Mouse (Mus musculus): ENCODE measurements at regions not wholly inside any gene's neighbourhood (a gene's known extent, or its start where the extent isn't known, plus 50 kb on each side); places are given as distances from the start of the nearest gene placed in this dataset.

GRCm38 (mm10) chr11:93762832-93763530 is 122.6 kb downstream of the Utp18 start:
- Histone ChIP-seq H3K36me3 (ENCODE audit: control insufficient read depth, insufficient read depth, low read length, poor library complexity, severe bottlenecking) (no peaks in the 10 kb centered on the region), H3K4me1 (ENCODE audit: control insufficient read depth in 2 of 2, insufficient read depth in 2 of 2, low read length in 2 of 2, poor library complexity in 1 of 2) (peaks cover 0 to 2% of the 10 kb centered on the region in 2 experiments; a peak in 1 of 4 replicates), H3K27ac (ENCODE audit: insufficient read depth, low read depth, low read length, poor library complexity, severe bottlenecking) (no peak overlapping the region), H3K9me3 (ENCODE audit: control insufficient read depth, insufficient read depth, low read depth, low read length) (no peaks in the 10 kb centered on the region), H3K9ac (ENCODE audit: insufficient read depth, low read depth, low read length, poor library complexity, severe bottlenecking) (no peak overlapping the region), H3K4me3 (ENCODE audit: insufficient read depth in 1 of 2, low read depth in 1 of 2, low read length in 2 of 2, poor library complexity in 1 of 2, severe bottlenecking in 1 of 2) (no peak overlapping the region)
- peak; percentile 33 for DNase-seq (ENCODE audit: low read depth, low spot score)
- in situ Hi-C loops (cut with MboI; ENCODE audit: low sequenced_read_pairs in 2 of 2, unreplicated experiment in 2 of 2): no loop called here
- TF ChIP-seq ZC3H11A (IDR thresholded peaks at IDR 0.05; ENCODE audit: borderline replicate concordance, low read depth, low read length) (no peak), ZNF384 (IDR thresholded peaks at IDR 0.05; ENCODE audit: low read depth, low read length) (no peak), MAFK (IDR thresholded peaks at IDR 0.05; ENCODE audit: insufficient read depth, low read depth, low read length) (no peak), CHD2 (IDR thresholded peaks at IDR 0.05; ENCODE audit: low read depth, low read length) (no peak), HCFC1 (IDR thresholded peaks at IDR 0.05; ENCODE audit: borderline replicate concordance, insufficient read depth, low read length) (no peak)

GRCm38 (mm10) chr11:93757825-93758224 is 127.7 kb downstream of the Utp18 start:
- TF ChIP-seq CHD2 (IDR thresholded peaks at IDR 0.05; ENCODE audit: low read depth, low read length) (no peak), ZNF384 (IDR thresholded peaks at IDR 0.05; ENCODE audit: low read depth, low read length) (no peak), MAFK (IDR thresholded peaks at IDR 0.05; ENCODE audit: insufficient read depth, low read depth, low read length) (no peak), ZC3H11A (IDR thresholded peaks at IDR 0.05; ENCODE audit: borderline replicate concordance, low read depth, low read length) (no peak), HCFC1 (IDR thresholded peaks at IDR 0.05; ENCODE audit: borderline replicate concordance, insufficient read depth, low read length) (no peak)
- no peaks in the 10 kb centered on the region for H3K9me3 ChIP-seq (ENCODE audit: control insufficient read depth, insufficient read depth, low read depth, low read length)
- H3K4me3 ChIP-seq (ENCODE audit: insufficient read depth in 1 of 2, low read depth in 1 of 2, low read length in 2 of 2, poor library complexity in 1 of 2, severe bottlenecking in 1 of 2): no peak overlapping the region
- in situ Hi-C loops (cut with MboI; ENCODE audit: low sequenced_read_pairs in 2 of 2, unreplicated experiment in 2 of 2): no loop called here
- no peak overlapping the region for H3K27ac ChIP-seq (ENCODE audit: insufficient read depth, low read depth, low read length, poor library complexity, severe bottlenecking)
- H3K9ac ChIP-seq (ENCODE audit: insufficient read depth, low read depth, low read length, poor library complexity, severe bottlenecking): no peak overlapping the region
- H3K36me3 ChIP-seq (ENCODE audit: control insufficient read depth, insufficient read depth, low read length, poor library complexity, severe bottlenecking): no peaks in the 10 kb centered on the region
- no peaks in the 10 kb centered on the region for H3K4me1 ChIP-seq (ENCODE audit: control insufficient read depth in 2 of 2, insufficient read depth in 2 of 2, low read length in 2 of 2, poor library complexity in 1 of 2)
- no peak for DNase-seq (ENCODE audit: low read depth, low spot score)

- Histone ChIP-seq H3K4me3 (ENCODE audit: insufficient read depth in 1 of 2, low read depth in 1 of 2, low read length in 2 of 2, poor library complexity in 1 of 2, severe bottlenecking in 1 of 2) (no peak overlapping the region), H3K27ac (ENCODE audit: insufficient read depth, low read depth, low read length, poor library complexity, severe bottlenecking) (no peak overlapping the region), H3K36me3 (ENCODE audit: control insufficient read depth, insufficient read depth, low read length, poor library complexity, severe bottlenecking) (no peaks in the 10 kb centered on the region), H3K9ac (ENCODE audit: insufficient read depth, low read depth, low read length, poor library complexity, severe bottlenecking) (no peak overlapping the region), H3K9me3 (ENCODE audit: control insufficient read depth, insufficient read depth, low read depth, low read length) (no peaks in the 10 kb centered on the region), H3K4me1 (ENCODE audit: control insufficient read depth in 2 of 2, insufficient read depth in 2 of 2, low read length in 2 of 2, poor library complexity in 1 of 2) (no peaks in the 10 kb centered on the region)
- in situ Hi-C loops (cut with MboI; ENCODE audit: low sequenced_read_pairs in 2 of 2, unreplicated experiment in 2 of 2): no loop called here
- TF ChIP-seq HCFC1 (IDR thresholded peaks at IDR 0.05; ENCODE audit: borderline replicate concordance, insufficient read depth, low read length) (no peak), ZNF384 (IDR thresholded peaks at IDR 0.05; ENCODE audit: low read depth, low read length) (no peak), CHD2 (IDR thresholded peaks at IDR 0.05; ENCODE audit: low read depth, low read length) (no peak), ZC3H11A (IDR thresholded peaks at IDR 0.05; ENCODE audit: borderline replicate concordance, low read depth, low read length) (no peak), MAFK (IDR thresholded peaks at IDR 0.05; ENCODE audit: insufficient read depth, low read depth, low read length) (no peak)
- DNase-seq (ENCODE audit: low read depth, low spot score): no peak
These were observed 148.9 kb downstream of the Utp18 start for GRCm38 (mm10) chr11:93736618-93737017.

GRCm38 (mm10) chr11:93733568-93734185 is 151.9 kb downstream of the Utp18 start:
- DNase-seq (ENCODE audit: low read depth, low spot score): no peak
- in situ Hi-C loops (cut with MboI; ENCODE audit: low sequenced_read_pairs in 2 of 2, unreplicated experiment in 2 of 2): no loop called here
- no peaks in the 10 kb centered on the region for H3K36me3 ChIP-seq (ENCODE audit: control insufficient read depth, insufficient read depth, low read length, poor library complexity, severe bottlenecking)
- H3K4me1 ChIP-seq (ENCODE audit: control insufficient read depth in 2 of 2, insufficient read depth in 2 of 2, low read length in 2 of 2, poor library complexity in 1 of 2): no peaks in the 10 kb centered on the region
- TF ChIP-seq CHD2 (IDR thresholded peaks at IDR 0.05; ENCODE audit: low read depth, low read length) (no peak), HCFC1 (IDR thresholded peaks at IDR 0.05; ENCODE audit: borderline replicate concordance, insufficient read depth, low read length) (no peak), ZC3H11A (IDR thresholded peaks at IDR 0.05; ENCODE audit: borderline replicate concordance, low read depth, low read length) (no peak), MAFK (IDR thresholded peaks at IDR 0.05; ENCODE audit: insufficient read depth, low read depth, low read length) (no peak), ZNF384 (IDR thresholded peaks at IDR 0.05; ENCODE audit: low read depth, low read length) (no peak)
- H3K4me3 ChIP-seq (ENCODE audit: insufficient read depth in 1 of 2, low read depth in 1 of 2, low read length in 2 of 2, poor library complexity in 1 of 2, severe bottlenecking in 1 of 2): no peak overlapping the region
- no peak overlapping the region for H3K27ac ChIP-seq (ENCODE audit: insufficient read depth, low read depth, low read length, poor library complexity, severe bottlenecking)
- H3K9me3 ChIP-seq (ENCODE audit: control insufficient read depth, insufficient read depth, low read depth, low read length): no peaks in the 10 kb centered on the region
- no peak overlapping the region for H3K9ac ChIP-seq (ENCODE audit: insufficient read depth, low read depth, low read length, poor library complexity, severe bottlenecking)

Data from ES-E14 (cell line).